Mouse (Mus musculus) B cell, adult (primary cell): ENCODE measurements around the gene Kat2a. TPM values are rescaled to one million over a fixed set of nuclear protein-coding genes. Genes with fewer than 3 reads are reported as not detected.

ENCODE experiments used
- total RNA-seq: library from RNA; stranded (reverse); gene quantifications from 4 replicates; pipeline ENCODE4 v1.2.4, GENCODE M21; 2023; ENCODE audit not compliant: inconsistent age

The Kat2a gene
- total RNA-seq: 37.4 to 42.8 TPM (median 40.6 TPM) in 4 replicates

DNA sequence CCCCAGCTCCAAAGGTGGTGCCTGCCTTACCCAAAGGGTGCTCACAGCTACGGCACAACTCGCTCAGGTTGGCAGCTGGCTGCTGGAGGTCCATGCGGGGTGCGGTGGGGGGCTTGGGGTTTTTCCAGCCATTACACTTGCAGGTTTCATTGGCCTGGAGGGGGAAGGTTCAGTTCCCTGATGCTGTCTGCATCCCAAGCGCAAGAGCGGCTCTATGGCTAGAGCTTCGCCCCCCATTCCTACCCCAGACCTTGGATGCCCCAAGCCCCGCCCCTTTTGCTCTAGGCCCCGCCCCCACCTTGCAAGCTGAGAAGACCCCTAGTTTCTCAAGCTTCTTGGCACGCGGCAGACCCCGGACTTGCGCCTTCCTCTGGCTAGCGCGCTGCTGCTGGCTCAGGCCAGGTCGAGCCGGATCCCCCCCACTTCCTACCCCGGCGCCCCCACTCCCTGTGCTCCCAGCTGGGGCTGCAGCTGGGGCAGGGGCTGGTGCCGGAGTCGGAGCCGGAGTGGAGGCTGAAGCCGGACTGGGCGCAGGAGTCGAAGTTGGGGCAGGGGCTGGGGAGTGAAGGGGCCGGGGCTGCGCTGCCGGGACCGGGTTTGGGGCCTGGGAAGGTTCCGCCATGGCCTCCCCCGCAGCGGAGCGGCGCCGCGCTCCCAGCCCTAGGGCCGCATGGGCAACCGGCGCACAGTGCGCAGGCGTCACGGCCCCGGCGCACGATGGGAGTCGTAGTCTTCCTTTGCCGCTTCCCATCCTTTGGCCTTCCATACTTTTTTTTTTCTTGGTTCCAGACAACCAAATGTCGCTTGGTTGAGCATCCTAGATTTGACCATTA lies at the start of gene Kat2a:
Gene Kat2a (minus strand): TSS at position 683 of the 833 bp plus-strand sequence.

DNA sequence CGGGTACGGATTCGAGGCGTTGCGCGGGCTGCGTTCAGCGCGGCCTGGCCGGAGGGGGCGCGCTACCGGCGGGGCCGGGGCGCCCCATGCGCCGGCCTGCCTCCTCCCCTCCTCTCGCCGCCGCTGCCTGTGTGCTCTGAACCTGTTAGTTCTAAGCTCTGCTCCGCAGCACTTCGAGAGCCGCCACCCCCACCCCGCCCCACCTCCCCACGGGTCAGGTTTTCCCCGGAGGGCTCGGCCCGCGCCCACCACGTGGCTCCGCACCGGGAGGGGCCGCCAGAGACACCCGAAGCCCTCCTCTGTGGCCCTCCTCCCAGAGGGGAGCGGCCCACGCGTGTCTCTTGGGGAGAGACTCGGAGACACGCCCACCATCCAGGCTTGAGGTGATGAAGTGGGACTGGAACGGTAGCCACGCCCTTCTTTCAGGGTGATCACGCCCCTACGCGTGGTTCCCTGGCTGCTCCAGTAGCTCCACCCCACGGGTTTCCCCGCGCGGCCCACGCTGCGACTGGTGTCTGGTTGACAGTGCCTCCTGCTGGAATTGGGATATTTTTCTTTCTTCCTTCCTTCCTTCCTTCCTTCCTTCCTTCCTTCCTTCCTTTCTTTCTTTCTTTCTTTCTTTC lies 47.5 kb upstream of the Kat2a start, which contains the start of gene Kcnh4:
Gene Kcnh4 (minus strand): TSS at position 332 of the 623 bp plus-strand sequence.

DNA sequence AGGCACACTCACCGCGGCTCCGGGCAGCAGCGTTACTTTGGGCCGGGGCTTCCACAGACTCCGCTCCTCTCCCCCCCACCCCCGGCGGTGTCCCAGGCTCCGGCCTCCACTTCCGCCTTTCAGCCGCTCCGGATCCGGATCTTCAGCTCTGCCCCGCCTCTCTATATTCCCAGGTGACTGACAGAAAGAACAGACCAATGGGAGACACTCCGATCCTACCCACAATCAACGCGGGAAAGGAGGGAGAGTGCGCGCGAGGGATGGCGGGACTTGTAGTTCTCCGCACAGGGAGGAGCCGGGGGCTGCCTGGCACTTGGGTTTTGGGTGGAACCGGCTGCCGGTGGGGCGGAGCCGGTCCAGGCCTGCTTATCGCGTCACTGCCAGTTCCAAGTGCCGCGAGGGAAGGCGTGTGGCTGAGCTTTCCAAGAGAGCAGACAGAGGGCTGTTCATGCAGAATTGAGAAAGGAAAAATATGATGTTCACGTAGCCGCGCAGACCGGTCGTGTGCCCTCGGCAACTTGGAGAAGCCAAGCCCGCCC lies 25.9 kb upstream of the Kat2a start, which contains the start of gene Rab5c:
Gene Rab5c (minus strand): TSS at position 150 of the 539 bp plus-strand sequence.

GRCm38 (mm10) chr11:100713735-100714533 lies 1.7 kb upstream of the Kat2a start, which contains the start of gene Hspb9:
Gene Hspb9, plus strand, starts transcription at chr11:100713850.

GRCm38 (mm10) chr11:100703851-100704531 lies 8.3 kb downstream of the Kat2a start, which contains the start of gene Dhx58:
Gene Dhx58, minus strand, starts transcription at chr11:100704271.

DNA sequence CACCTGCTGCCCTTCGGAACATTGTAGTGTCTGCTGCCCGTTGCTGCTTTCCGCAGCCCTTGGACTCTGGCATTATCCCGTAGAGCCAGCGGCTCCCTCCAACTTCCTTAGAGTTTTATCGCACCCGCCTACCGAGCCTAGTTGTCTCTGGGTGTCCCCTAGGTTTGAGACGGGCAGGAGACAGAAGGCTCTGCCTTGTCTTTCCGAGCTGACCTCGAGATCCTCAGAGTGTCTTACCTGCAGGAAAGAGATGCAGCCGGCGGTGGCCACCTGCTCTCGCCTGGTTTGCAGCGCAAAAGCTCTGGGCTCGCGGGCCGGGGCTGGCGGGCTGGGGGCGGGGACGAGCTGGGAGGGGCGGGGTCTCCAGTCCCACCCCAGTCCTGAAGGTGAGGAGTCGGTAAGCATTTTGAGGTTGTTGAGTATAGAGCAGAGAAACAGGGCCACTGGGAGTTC lies 20.1 kb downstream of the Kat2a start, which contains the start of gene Zfp385c:
Gene Zfp385c (minus strand): TSS at position 292 of the 453 bp plus-strand sequence.

Other genes starting within 250 kb of the Kat2a start
- gene Klhl11, start 239.7 kb downstream of the Kat2a start, total RNA-seq: 20.4 to 24.2 TPM (median 22.4 TPM) in 4 replicates
- gene Acly, start 184.5 kb downstream of the Kat2a start, total RNA-seq: 158 to 172 TPM (median 161 TPM) in 4 replicates
- gene Ttc25, start 166.9 kb downstream of the Kat2a start, total RNA-seq: 0.32 to 0.51 TPM (median 0.39 TPM) in 3 of 4 replicates, not detected in the other
- 182 to 196 TPM (median 187 TPM) in 4 replicates for gene Cnp, start 137.6 kb downstream of the Kat2a start, total RNA-seq
- 24.9 to 30.3 TPM (median 26.3 TPM) in 4 replicates for gene Nkiras2, start 93.2 kb downstream of the Kat2a start, total RNA-seq
- 460 to 496 TPM (median 474 TPM) in 4 replicates for gene Dnajc7, start 92.3 kb downstream of the Kat2a start, total RNA-seq
- gene Zfp385c, start 20.0 kb downstream of the Kat2a start, total RNA-seq: 0.24 TPM in 1 of 4 replicates, not detected in the others
- gene Dhx58, start 8.2 kb downstream of the Kat2a start, total RNA-seq: 18.4 to 28.4 TPM (median 20.7 TPM) in 4 replicates
- not detected in 4 replicates for gene Hspb9, start 1.4 kb upstream of the Kat2a start, total RNA-seq
- gene Rab5c, start 25.8 kb upstream of the Kat2a start, total RNA-seq: 128 to 135 TPM (median 134 TPM) in 4 replicates
- gene Kcnh4, start 47.5 kb upstream of the Kat2a start, total RNA-seq: 6.4 to 8.3 TPM (median 6.9 TPM) in 4 replicates
- gene Hcrt, start 50.5 kb upstream of the Kat2a start, total RNA-seq: not detected in 4 replicates
- 17.9 to 27.2 TPM (median 20.3 TPM) in 4 replicates for gene Ghdc, start 58.5 kb upstream of the Kat2a start, total RNA-seq
- gene Stat5b, start 138.3 kb upstream of the Kat2a start, total RNA-seq: 63.3 to 74.4 TPM (median 69.7 TPM) in 4 replicates
- gene Stat5a, start 146.9 kb upstream of the Kat2a start, total RNA-seq: 38.6 to 43.6 TPM (median 41.8 TPM) in 4 replicates
- gene Stat3, start 227.1 kb upstream of the Kat2a start, total RNA-seq: 235 to 266 TPM (median 245 TPM) in 4 replicates